Mouse (Mus musculus): ENCODE measurements around the gene Fam72a. TPM values are rescaled to one million over a fixed set of nuclear protein-coding genes. Genes with fewer than 3 reads are reported as not detected.

Gene Fam72a
- polyA plus RNA-seq, 1 experiment from 2014 or later = 1.2 TPM

DNA sequence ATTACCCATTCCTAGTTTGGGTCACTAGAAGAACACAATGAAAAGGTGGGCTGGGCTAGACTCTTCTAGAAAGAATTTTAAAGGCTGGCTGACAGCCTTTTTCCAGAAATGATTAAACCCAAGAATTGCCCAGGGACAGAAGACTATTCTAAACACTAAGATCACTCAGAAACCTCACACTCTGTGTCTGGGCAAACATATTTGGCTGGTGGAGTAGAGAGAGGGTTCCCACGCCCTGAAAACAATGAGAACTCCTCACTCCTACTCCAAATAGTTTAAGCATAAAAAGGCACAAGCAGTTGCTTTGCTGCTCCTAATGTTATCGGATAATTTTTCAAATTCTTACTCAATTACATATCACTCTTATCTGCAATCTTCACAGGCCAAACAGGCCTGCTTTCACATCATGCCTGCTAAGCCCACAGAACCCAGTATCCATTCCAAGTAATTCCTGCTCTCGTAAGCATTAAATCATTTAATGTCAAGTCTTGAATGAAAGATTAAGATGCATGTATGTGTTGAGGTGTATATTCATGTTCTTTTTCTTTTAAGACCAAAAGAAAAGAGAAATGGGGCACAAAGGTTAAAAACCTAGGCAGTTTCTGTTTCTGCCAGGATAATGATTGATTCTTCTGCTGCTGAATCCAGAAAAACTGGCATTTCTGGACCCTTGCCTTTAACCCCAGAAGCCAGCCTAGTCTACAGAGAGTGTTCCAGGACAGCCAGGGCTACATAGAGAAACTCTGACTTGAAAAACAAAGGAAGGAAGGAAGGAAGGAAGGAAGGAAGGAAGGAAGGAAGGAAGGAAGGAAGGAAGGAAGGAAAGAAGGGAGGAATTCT, 15.8 kb upstream of the Fam72a start:
- Histone ChIP-seq H3K9ac (replicated peaks) (no peak overlapping the region), H3K4me3 (ENCODE audit: low read depth, low read length) (no peak overlapping the region), H3K4me2 (ENCODE audit: low read depth, low read length) (no peak overlapping the region), H3K27ac (ENCODE audit: low read depth) (peak overlapping the region; percentile 39; the same call in 1 of the 2 replicates), H3K36me3 (replicated peaks; ENCODE audit: insufficient read depth, low read length) (no peaks in the 10 kb centered on the region; the same call in 1 of the 2 replicates), H3K9me3 (ENCODE audit: low read length) (no peaks in the 10 kb centered on the region), H3K4me1 (ENCODE audit: insufficient read depth) (peaks cover 11% of the 10 kb centered on the region; the same call in 1 of the 2 replicates), H3K27me3 (ENCODE audit: insufficient read depth, low read length) (no peaks in the 10 kb centered on the region)
- no peak for TF ChIP-seq CTCF (IDR thresholded peaks at IDR 0.05; ENCODE audit: low read depth)
- no peak for TF ChIP-seq EP300 (IDR thresholded peaks at IDR 0.05; ENCODE audit: low read depth)
- ATAC-seq (no peak), DNase-seq (no peak)
- 61% methylated on average over 3 of the region's 3 CpGs for WGBS (ENCODE audit: insufficient replicate concordance)

DNA sequence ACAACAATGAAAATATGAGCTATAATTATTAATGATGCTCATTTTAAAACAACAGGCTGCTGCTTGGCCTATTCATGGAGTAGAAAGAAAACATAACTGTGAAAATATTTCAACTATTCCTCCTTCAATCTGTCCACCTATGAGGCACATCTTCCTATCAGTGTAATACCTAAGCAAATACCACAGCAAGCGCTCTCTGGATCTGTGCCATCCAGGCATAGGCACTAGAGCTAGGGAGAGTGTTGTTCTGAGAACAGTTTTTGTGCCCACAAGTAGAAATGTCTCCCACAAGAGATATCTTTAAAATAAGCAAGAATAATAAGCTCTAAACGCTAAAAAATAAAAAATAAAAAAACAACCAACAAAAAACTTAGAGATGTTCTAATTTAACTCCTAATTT, 14.6 kb upstream of the Fam72a start:
- H3K4me2 ChIP-seq (ENCODE audit: low read depth, low read length) = no peak overlapping the region
- ATAC-seq (no peak), DNase-seq (no peak)
- no peaks in the 10 kb centered on the region; the same call in 1 of the 2 replicates for H3K36me3 ChIP-seq (replicated peaks; ENCODE audit: insufficient read depth, low read length)
- H3K4me3 ChIP-seq (ENCODE audit: low read depth, low read length) = no peak overlapping the region
- TF ChIP-seq EP300 (IDR thresholded peaks at IDR 0.05; ENCODE audit: low read depth) (no peak), CTCF (IDR thresholded peaks at IDR 0.05; ENCODE audit: low read depth) (no peak)
- no peaks in the 10 kb centered on the region for H3K9me3 ChIP-seq (ENCODE audit: low read length)
- no peak overlapping the region for H3K9ac ChIP-seq (replicated peaks)
- no peaks in the 10 kb centered on the region for H3K27me3 ChIP-seq (ENCODE audit: insufficient read depth, low read length)
- 77% methylated on average over 2 of the region's 2 CpGs for WGBS (ENCODE audit: insufficient replicate concordance)
- peaks cover 11% of the 10 kb centered on the region; the same call in 1 of the 2 replicates for H3K4me1 ChIP-seq (ENCODE audit: insufficient read depth)
- no peak overlapping the region for H3K27ac ChIP-seq (ENCODE audit: low read depth)

DNA sequence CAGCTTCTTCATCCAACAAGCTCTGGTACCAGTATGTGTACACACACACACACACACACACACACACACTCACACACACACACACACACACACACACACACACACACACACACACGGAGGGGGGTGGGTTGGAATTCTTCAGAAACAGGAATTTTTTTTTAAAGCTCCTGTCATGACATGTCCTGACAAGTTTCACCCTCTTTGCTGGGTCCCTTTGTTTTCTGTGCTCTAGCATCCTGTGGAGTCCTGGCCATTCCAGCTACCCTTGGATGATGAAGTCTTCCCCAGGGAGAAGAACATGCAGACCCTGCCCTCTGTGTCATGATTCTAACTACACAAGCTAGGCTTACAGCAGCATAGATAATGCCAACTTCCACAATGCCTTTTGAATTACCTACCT, 13.5 kb upstream of the Fam72a start:
- Histone ChIP-seq H3K4me2 (ENCODE audit: low read depth, low read length) (0 out of 2 replicates have a peak overlapping the region, but pooled peaks have one; percentile 6), H3K4me3 (ENCODE audit: low read depth, low read length) (no peak overlapping the region), H3K27me3 (ENCODE audit: insufficient read depth, low read length) (no peaks in the 10 kb centered on the region), H3K4me1 (ENCODE audit: insufficient read depth) (peaks cover 11% of the 10 kb centered on the region; the same call in 1 of the 2 replicates), H3K9ac (replicated peaks) (no peak overlapping the region), H3K9me3 (ENCODE audit: low read length) (no peaks in the 10 kb centered on the region), H3K36me3 (replicated peaks; ENCODE audit: insufficient read depth, low read length) (no peaks in the 10 kb centered on the region; the same call in 1 of the 2 replicates), H3K27ac (ENCODE audit: low read depth) (no peak overlapping the region)
- no peak for TF ChIP-seq CTCF (IDR thresholded peaks at IDR 0.05; ENCODE audit: low read depth)
- TF ChIP-seq EP300 (IDR thresholded peaks at IDR 0.05; ENCODE audit: low read depth) = no peak
- DNase-seq (no peak), ATAC-seq (no peak)
- 46% methylated on average over 1 of the region's 1 CpGs for WGBS (ENCODE audit: insufficient replicate concordance)

DNA sequence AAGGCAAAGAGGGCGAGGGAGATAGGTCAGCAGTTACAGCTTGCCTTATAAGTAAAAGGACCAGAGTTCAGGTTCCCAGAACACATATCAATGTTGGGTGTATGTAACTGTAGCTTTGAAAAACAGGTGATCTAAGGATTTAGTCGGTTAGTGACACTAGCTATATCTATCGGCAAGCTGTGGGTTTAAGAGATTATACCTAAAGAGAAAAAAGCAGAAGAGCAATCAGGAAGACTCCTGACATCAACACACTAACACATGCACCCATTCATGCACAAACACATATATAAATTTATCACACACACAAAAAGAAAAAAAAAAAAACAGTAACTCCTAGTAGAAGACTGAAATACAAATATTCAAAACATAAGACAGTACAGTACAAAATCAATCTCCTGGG, 11.1 kb upstream of the Fam72a start:
- DNase-seq (no peak), ATAC-seq (no peak)
- Histone ChIP-seq H3K36me3 (replicated peaks; ENCODE audit: insufficient read depth, low read length) (no peaks in the 10 kb centered on the region), H3K27me3 (ENCODE audit: insufficient read depth, low read length) (no peaks in the 10 kb centered on the region), H3K4me2 (ENCODE audit: low read depth, low read length) (no peak overlapping the region), H3K4me3 (ENCODE audit: low read depth, low read length) (no peak overlapping the region), H3K27ac (ENCODE audit: low read depth) (no peak overlapping the region), H3K4me1 (ENCODE audit: insufficient read depth) (peaks cover 17% of the 10 kb centered on the region; the same call in 1 of the 2 replicates), H3K9ac (replicated peaks) (no peak overlapping the region), H3K9me3 (ENCODE audit: low read length) (no peaks in the 10 kb centered on the region)
- TF ChIP-seq EP300 (IDR thresholded peaks at IDR 0.05; ENCODE audit: low read depth) (no peak), CTCF (IDR thresholded peaks at IDR 0.05; ENCODE audit: low read depth) (no peak)
- 74% methylated on average over 3 of the region's 3 CpGs for WGBS (ENCODE audit: insufficient replicate concordance)

DNA sequence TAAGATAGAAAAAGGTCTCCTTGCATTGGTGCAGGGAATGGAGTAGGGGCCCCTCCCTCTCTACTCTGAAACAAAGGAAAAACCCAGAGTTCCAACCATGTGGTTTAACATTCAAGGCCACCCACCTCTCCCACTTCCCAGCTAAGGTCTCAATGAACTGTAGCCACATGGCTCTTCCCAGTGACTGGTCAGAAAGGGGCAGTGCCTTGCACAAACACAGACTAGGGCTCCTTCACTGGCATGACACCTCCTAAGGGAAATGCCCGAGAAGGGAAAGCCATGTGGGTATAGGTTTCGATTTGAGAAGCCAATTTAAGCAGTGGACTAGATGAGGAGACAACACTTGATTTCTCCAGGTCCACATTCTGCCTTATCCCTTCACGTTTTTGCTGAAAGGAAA, 3.9 kb upstream of the Fam72a start:
- H3K4me2 ChIP-seq (ENCODE audit: low read depth, low read length) = peak overlapping the region; percentile 99
- DNase-seq (no peak), ATAC-seq (no peak)
- 62% methylated on average over 3 of the region's 3 CpGs for WGBS (ENCODE audit: insufficient replicate concordance)
- H3K27ac ChIP-seq (ENCODE audit: low read depth) = no peak overlapping the region
- H3K9me3 ChIP-seq (ENCODE audit: low read length) = no peaks in the 10 kb centered on the region
- H3K9ac ChIP-seq (replicated peaks) = no peak overlapping the region
- 0 out of 2 replicates have a peak, but pooled peaks cover 3% of the 10 kb centered on the region for H3K36me3 ChIP-seq (replicated peaks; ENCODE audit: insufficient read depth, low read length)
- TF ChIP-seq EP300 (IDR thresholded peaks at IDR 0.05; ENCODE audit: low read depth) (no peak), CTCF (IDR thresholded peaks at IDR 0.05; ENCODE audit: low read depth) (no peak)
- H3K27me3 ChIP-seq (ENCODE audit: insufficient read depth, low read length) = no peaks in the 10 kb centered on the region
- peak overlapping the region; percentile 68 for H3K4me3 ChIP-seq (ENCODE audit: low read depth, low read length)
- H3K4me1 ChIP-seq (ENCODE audit: insufficient read depth) = peaks cover 42% of the 10 kb centered on the region

DNA sequence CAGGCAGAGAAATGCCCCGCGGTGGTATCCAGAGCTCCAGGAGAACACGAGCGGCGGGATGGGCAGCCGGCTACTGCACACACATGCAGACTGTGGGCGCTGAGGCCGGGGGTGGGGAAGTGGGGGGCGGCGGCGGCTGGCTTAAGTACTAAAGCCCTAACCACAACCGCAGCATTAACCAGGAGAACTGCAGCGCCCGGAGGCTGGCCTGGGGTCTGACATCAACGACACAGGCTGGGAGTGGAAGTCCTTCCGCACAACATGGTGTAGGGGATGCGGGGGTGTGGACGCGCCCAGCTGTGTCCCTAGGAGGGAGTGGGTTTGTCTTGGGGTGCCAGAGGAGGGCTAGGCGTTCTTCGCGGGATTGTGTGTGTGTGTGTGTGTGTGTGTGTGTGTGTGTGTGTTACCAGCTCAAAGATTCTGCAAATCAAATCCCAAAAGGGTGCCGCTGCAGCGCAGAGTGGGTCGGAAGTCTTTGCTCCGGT, 2.6 kb upstream of the Fam72a start:
- DNase-seq (peak; percentile 54), ATAC-seq (no peak)
- 1% methylated on average over 26 of the region's 26 CpGs for WGBS (ENCODE audit: insufficient replicate concordance)
- Histone ChIP-seq H3K36me3 (replicated peaks; ENCODE audit: insufficient read depth, low read length) (0 out of 2 replicates have a peak, but pooled peaks cover 3% of the 10 kb centered on the region), H3K4me1 (ENCODE audit: insufficient read depth) (peaks cover 47% of the 10 kb centered on the region), H3K27ac (ENCODE audit: low read depth) (no peak overlapping the region; the same call in 1 of the 2 replicates), H3K9me3 (ENCODE audit: low read length) (no peaks in the 10 kb centered on the region), H3K4me2 (ENCODE audit: low read depth, low read length) (peak overlapping the region; percentile 99), H3K4me3 (ENCODE audit: low read depth, low read length) (peak overlapping the region; percentile 68), H3K9ac (replicated peaks) (peak overlapping the region; percentile 75), H3K27me3 (ENCODE audit: insufficient read depth, low read length) (no peaks in the 10 kb centered on the region)
- TF ChIP-seq CTCF (IDR thresholded peaks at IDR 0.05; ENCODE audit: low read depth) = no peak
- no peak for TF ChIP-seq EP300 (IDR thresholded peaks at IDR 0.05; ENCODE audit: low read depth)
